Mouse (Mus musculus): ENCODE measurements at regions not wholly inside any gene's neighbourhood (a gene's known extent, or its start where the extent isn't known, plus 50 kb on each side); places are given as distances from the start of the nearest gene placed in this dataset.

- no peaks in the 10 kb centered on the region for H3K79me2 ChIP-seq (ENCODE audit: control insufficient read depth, insufficient read depth)
- peak; percentile 57 for TF ChIP-seq MAX (IDR thresholded peaks at IDR 0.05)
- TF ChIP-seq USF1 (IDR thresholded peaks at IDR 0.05; ENCODE audit: low read depth) = no peak
- no peak for TF ChIP-seq CTCF (IDR thresholded peaks at IDR 0.05; ENCODE audit: control insufficient read depth, insufficient read depth, insufficient read length)
- no peak for TF ChIP-seq FOSL1 (IDR thresholded peaks at IDR 0.05; ENCODE audit: insufficient read depth, low read length, poor library complexity, severe bottlenecking)
- no peak overlapping the region for H3K4me3 ChIP-seq (ENCODE audit: insufficient read depth, poor library complexity, severe bottlenecking)
Observed at GRCm38 (mm10) chr5:118448884-118449515, 111.5 kb upstream of the Med13l start.

GRCm38 (mm10) chr5:118449893-118450292 lies 110.6 kb upstream of the Med13l start:
- H3K27me3 ChIP-seq (ENCODE audit: control insufficient read depth, insufficient read depth, insufficient read length) = no peaks in the 10 kb centered on the region
- no peaks in the 10 kb centered on the region for H3K79me3 ChIP-seq (ENCODE audit: low read depth)
- H3K4me3 ChIP-seq (ENCODE audit: insufficient read depth, poor library complexity, severe bottlenecking) = no peak overlapping the region
- no peaks in the 10 kb centered on the region for H3K36me3 ChIP-seq (ENCODE audit: control insufficient read depth, insufficient read depth)
- no peak for TF ChIP-seq FOSL1 (IDR thresholded peaks at IDR 0.05; ENCODE audit: insufficient read depth, low read length, poor library complexity, severe bottlenecking)
- no peak for TF ChIP-seq USF1 (IDR thresholded peaks at IDR 0.05; ENCODE audit: low read depth)
- TF ChIP-seq CEBPB (IDR thresholded peaks at IDR 0.05; ENCODE audit: low read depth) = no peak
- TF ChIP-seq MAX (IDR thresholded peaks at IDR 0.05) = no peak
- TF ChIP-seq MYOD1 (IDR thresholded peaks at IDR 0.05; ENCODE audit: control insufficient read depth, insufficient read length, low read depth) = no peak
- no peak for TF ChIP-seq MYOG (IDR thresholded peaks at IDR 0.05; ENCODE audit: control insufficient read depth, extremely low read depth, insufficient read length)
- no peak overlapping the region for H3ac ChIP-seq (ENCODE audit: control insufficient read depth, insufficient read length, low read depth)
- H3K79me2 ChIP-seq (ENCODE audit: control insufficient read depth, insufficient read depth) = no peaks in the 10 kb centered on the region

More at GRCm38 (mm10) chr5:118448884-118449515, 111.5 kb upstream of the Med13l start:
- H3K79me3 ChIP-seq (ENCODE audit: low read depth) = no peaks in the 10 kb centered on the region
- H3ac ChIP-seq (ENCODE audit: control insufficient read depth, insufficient read length, low read depth) = no peak overlapping the region
- H3K36me3 ChIP-seq (ENCODE audit: control insufficient read depth, insufficient read depth) = no peaks in the 10 kb centered on the region
- no peaks in the 10 kb centered on the region for H3K27me3 ChIP-seq (ENCODE audit: control insufficient read depth, insufficient read depth, insufficient read length)

GRCm38 (mm10) chr5:118452052-118452451 lies 108.4 kb upstream of the Med13l start:
- Histone ChIP-seq H3K36me3 (ENCODE audit: control insufficient read depth, insufficient read depth) (no peaks in the 10 kb centered on the region), H3K4me3 (ENCODE audit: insufficient read depth, poor library complexity, severe bottlenecking) (no peak overlapping the region), H3ac (ENCODE audit: control insufficient read depth, insufficient read length, low read depth) (no peak overlapping the region), H3K79me2 (ENCODE audit: control insufficient read depth, insufficient read depth) (no peaks in the 10 kb centered on the region), H3K79me3 (ENCODE audit: low read depth) (no peaks in the 10 kb centered on the region), H3K27me3 (ENCODE audit: control insufficient read depth, insufficient read depth, insufficient read length) (no peaks in the 10 kb centered on the region)
- TF ChIP-seq CTCF (IDR thresholded peaks at IDR 0.05; ENCODE audit: control insufficient read depth, insufficient read depth, insufficient read length) (no peak), USF1 (IDR thresholded peaks at IDR 0.05; ENCODE audit: low read depth) (no peak), MYOD1 (IDR thresholded peaks at IDR 0.05; ENCODE audit: control insufficient read depth, insufficient read length, low read depth) (no peak), CEBPB (IDR thresholded peaks at IDR 0.05; ENCODE audit: low read depth) (no peak), MAX (IDR thresholded peaks at IDR 0.05) (no peak), MYOG (IDR thresholded peaks at IDR 0.05; ENCODE audit: control insufficient read depth, extremely low read depth, insufficient read length) (no peak), FOSL1 (IDR thresholded peaks at IDR 0.05; ENCODE audit: insufficient read depth, low read length, poor library complexity, severe bottlenecking) (no peak)

- no peaks in the 10 kb centered on the region for H3K36me3 ChIP-seq (ENCODE audit: control insufficient read depth, insufficient read depth)
- H3K79me3 ChIP-seq (ENCODE audit: low read depth) = no peaks in the 10 kb centered on the region
- H3K27me3 ChIP-seq (ENCODE audit: control insufficient read depth, insufficient read depth, insufficient read length) = no peaks in the 10 kb centered on the region
- peak; percentile 93 for TF ChIP-seq CEBPB (IDR thresholded peaks at IDR 0.05; ENCODE audit: low read depth)
- no peak for TF ChIP-seq FOSL1 (IDR thresholded peaks at IDR 0.05; ENCODE audit: insufficient read depth, low read length, poor library complexity, severe bottlenecking)
- no peak overlapping the region for H3K4me3 ChIP-seq (ENCODE audit: insufficient read depth, poor library complexity, severe bottlenecking)
- H3ac ChIP-seq (ENCODE audit: control insufficient read depth, insufficient read length, low read depth) = no peak overlapping the region
- H3K79me2 ChIP-seq (ENCODE audit: control insufficient read depth, insufficient read depth) = no peaks in the 10 kb centered on the region
Observed at GRCm38 (mm10) chr5:118454096-118454495, 106.4 kb upstream of the Med13l start.

- no peak for TF ChIP-seq MYOG (IDR thresholded peaks at IDR 0.05; ENCODE audit: control insufficient read depth, extremely low read depth, insufficient read length)
- peak; percentile 93 for TF ChIP-seq CEBPB (IDR thresholded peaks at IDR 0.05; ENCODE audit: low read depth)
- no peak for TF ChIP-seq USF1 (IDR thresholded peaks at IDR 0.05; ENCODE audit: low read depth)
- peak; percentile 69 for TF ChIP-seq MAX (IDR thresholded peaks at IDR 0.05)
- TF ChIP-seq FOSL1 (IDR thresholded peaks at IDR 0.05; ENCODE audit: insufficient read depth, low read length, poor library complexity, severe bottlenecking) = peak; percentile 70
- H3K79me2 ChIP-seq (ENCODE audit: control insufficient read depth, insufficient read depth) = no peaks in the 10 kb centered on the region
- no peaks in the 10 kb centered on the region for H3K27me3 ChIP-seq (ENCODE audit: control insufficient read depth, insufficient read depth, insufficient read length)
- peak overlapping the region; percentile 28 for H3ac ChIP-seq (ENCODE audit: control insufficient read depth, insufficient read length, low read depth)
- H3K4me3 ChIP-seq (ENCODE audit: insufficient read depth, poor library complexity, severe bottlenecking) = peak overlapping the region; percentile 19
- no peaks in the 10 kb centered on the region for H3K79me3 ChIP-seq (ENCODE audit: low read depth)
- no peaks in the 10 kb centered on the region for H3K36me3 ChIP-seq (ENCODE audit: control insufficient read depth, insufficient read depth)
Observed at GRCm38 (mm10) chr5:118458727-118459390, 101.6 kb upstream of the Med13l start.

GRCm38 (mm10) chr5:118459391-118459792 lies 101.1 kb upstream of the Med13l start:
- no peaks in the 10 kb centered on the region for H3K79me2 ChIP-seq (ENCODE audit: control insufficient read depth, insufficient read depth)
- no peaks in the 10 kb centered on the region for H3K27me3 ChIP-seq (ENCODE audit: control insufficient read depth, insufficient read depth, insufficient read length)
- H3K36me3 ChIP-seq (ENCODE audit: control insufficient read depth, insufficient read depth) = no peaks in the 10 kb centered on the region
- peak overlapping the region; percentile 56 for H3ac ChIP-seq (ENCODE audit: control insufficient read depth, insufficient read length, low read depth)
- no peak for TF ChIP-seq MYOG (IDR thresholded peaks at IDR 0.05; ENCODE audit: control insufficient read depth, extremely low read depth, insufficient read length)
- peak overlapping the region; percentile 19 for H3K4me3 ChIP-seq (ENCODE audit: insufficient read depth, poor library complexity, severe bottlenecking)
- H3K79me3 ChIP-seq (ENCODE audit: low read depth) = no peaks in the 10 kb centered on the region

All from C2C12 (cell line).